Mouse (Mus musculus) E14TG2a.4 (cell line): Measurements from ENCODE around the gene Wdr1.

ENCODE experiments used
- H3K27me3 ChIP-seq: 2 replicates; pipeline ENCODE4 v1.6.1; 2014; ENCODE audit warnings: low read length, control low read depth; ENCODE audit not compliant: insufficient read depth
- H3K36me3 ChIP-seq: 2 replicates; pipeline ENCODE4 v1.6.1; 2014; ENCODE audit warnings: low read length, control low read depth; ENCODE audit not compliant: insufficient read depth
- H3K4me1 ChIP-seq: replicated peaks from 2 replicates; pipeline ENCODE4 v1.6.1; 2014; ENCODE audit warnings: low read depth, low read length, control low read depth
- H3K4me3 ChIP-seq: replicated peaks from 2 replicates; pipeline ENCODE4 v1.5.1; 2014; ENCODE audit warnings: mild to moderate bottlenecking, low read length
- H3K9me3 ChIP-seq: 2 replicates; pipeline ENCODE4 v1.6.1; 2014; ENCODE audit warnings: low read length, control low read depth
- CTCF ChIP-seq: conservative IDR thresholded peaks from 2 replicates; pipeline ENCODE4 v1.5.1; 2014; ENCODE audit warnings: low read length
- NANOG ChIP-seq: IDR thresholded peaks from 2 replicates; pipeline ENCODE4 v1.6.1; 2014; ENCODE audit warnings: borderline replicate concordance, low read length, mixed read lengths
- POU5F1 ChIP-seq: IDR thresholded peaks from 2 replicates; pipeline ENCODE4 v1.6.1; 2014; ENCODE audit warnings: low read length, borderline replicate concordance

The Wdr1 gene

DNA sequence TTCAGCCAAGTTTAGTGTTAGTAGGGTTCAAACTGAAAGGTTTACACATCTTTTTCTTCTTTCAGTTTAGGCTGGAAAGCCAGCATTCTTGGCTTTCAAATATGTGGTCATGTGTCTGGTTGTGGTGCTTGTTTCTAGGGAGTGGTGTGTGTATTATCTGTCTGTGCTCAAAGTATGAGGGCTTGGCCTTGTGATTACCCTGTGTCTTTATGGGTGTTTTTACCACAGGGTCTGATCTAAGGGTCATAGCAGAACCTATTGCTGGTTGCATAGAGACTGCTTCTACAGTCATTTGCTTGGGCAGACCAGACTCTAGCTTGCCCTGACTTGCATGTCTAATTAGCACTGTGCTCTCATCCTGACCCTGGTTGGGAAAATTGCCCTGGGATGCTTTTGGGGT is 5.6 kb upstream of the Wdr1 start:
- no peaks in the 10 kb centered on the region for H3K27me3 ChIP-seq
- no peaks in the 10 kb centered on the region for H3K9me3 ChIP-seq
- TF ChIP-seq POU5F1 (no peak), NANOG (no peak), CTCF (no peak)
- peaks cover 15% of the 10 kb centered on the region for H3K36me3 ChIP-seq
- no peak overlapping the region for H3K4me3 ChIP-seq
- H3K4me1 ChIP-seq = peaks cover 33% of the 10 kb centered on the region

DNA sequence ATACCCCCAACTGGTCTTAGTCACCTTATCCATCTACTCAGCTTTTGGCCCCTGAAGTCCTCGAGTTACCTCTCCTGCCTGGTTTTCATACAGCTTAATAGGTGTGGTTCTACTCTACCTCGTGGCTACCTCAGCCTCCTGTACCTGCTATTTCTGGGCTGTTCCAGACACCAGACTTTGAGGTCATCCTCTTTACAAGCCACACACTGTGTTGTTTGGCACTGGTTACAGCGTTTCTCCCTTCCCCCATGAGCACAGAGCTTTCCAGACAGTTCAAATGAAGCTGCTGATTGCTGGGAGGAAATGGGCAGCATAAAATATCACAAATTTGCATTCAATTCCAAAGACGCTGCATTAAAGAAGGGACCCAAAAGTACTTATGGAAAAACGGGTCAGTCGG is 1.8 kb upstream of the Wdr1 start:
- Histone ChIP-seq H3K4me1 (peaks cover 53% of the 10 kb centered on the region), H3K9me3 (no peaks in the 10 kb centered on the region)
- TF ChIP-seq CTCF (no peak), NANOG (no peak), POU5F1 (no peak)

DNA sequence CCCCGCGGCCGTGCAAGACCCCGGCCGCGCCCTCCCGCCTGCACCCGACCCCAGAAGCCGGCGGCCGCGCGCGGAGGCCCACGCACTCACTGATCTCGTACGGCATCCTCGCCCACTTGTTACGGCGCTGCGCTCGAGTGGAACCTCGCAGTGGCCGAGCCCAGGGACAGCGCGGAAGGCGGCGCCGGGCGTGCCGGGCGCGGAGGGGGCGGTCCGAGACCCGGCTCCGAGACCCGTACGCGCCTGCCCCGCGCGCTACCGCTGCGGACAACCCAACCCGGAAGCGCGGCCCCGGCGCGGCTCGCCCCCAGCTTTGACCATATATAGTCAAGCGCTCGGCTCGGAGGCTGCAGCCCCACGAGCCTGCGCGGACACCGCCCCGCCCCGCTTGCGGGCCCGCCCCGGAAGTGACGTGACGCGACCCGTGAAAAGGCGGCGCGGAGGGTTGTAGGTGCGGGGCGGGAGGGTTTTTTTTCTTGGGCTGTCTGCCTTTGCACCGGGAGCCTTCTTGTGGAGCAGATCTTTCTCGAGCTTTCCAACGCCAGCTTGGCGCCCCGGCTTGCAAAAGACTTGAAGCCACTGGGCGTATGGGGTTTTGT is 1.5 kb downstream of the Wdr1 start:
- TF ChIP-seq NANOG (no peak), POU5F1 (no peak), CTCF (no peak)
- Histone ChIP-seq H3K4me1 (peaks cover 60% of the 10 kb centered on the region), H3K9me3 (no peaks in the 10 kb centered on the region), H3K4me3 (peak overlapping the region; percentile 92), H3K27me3 (no peaks in the 10 kb centered on the region), H3K36me3 (peaks cover 56% of the 10 kb centered on the region)

More for the DNA sequence above, 1.8 kb upstream of the Wdr1 start:
- Histone ChIP-seq H3K4me3 (no peak overlapping the region), H3K36me3 (peaks cover 23% of the 10 kb centered on the region), H3K27me3 (no peaks in the 10 kb centered on the region)

DNA sequence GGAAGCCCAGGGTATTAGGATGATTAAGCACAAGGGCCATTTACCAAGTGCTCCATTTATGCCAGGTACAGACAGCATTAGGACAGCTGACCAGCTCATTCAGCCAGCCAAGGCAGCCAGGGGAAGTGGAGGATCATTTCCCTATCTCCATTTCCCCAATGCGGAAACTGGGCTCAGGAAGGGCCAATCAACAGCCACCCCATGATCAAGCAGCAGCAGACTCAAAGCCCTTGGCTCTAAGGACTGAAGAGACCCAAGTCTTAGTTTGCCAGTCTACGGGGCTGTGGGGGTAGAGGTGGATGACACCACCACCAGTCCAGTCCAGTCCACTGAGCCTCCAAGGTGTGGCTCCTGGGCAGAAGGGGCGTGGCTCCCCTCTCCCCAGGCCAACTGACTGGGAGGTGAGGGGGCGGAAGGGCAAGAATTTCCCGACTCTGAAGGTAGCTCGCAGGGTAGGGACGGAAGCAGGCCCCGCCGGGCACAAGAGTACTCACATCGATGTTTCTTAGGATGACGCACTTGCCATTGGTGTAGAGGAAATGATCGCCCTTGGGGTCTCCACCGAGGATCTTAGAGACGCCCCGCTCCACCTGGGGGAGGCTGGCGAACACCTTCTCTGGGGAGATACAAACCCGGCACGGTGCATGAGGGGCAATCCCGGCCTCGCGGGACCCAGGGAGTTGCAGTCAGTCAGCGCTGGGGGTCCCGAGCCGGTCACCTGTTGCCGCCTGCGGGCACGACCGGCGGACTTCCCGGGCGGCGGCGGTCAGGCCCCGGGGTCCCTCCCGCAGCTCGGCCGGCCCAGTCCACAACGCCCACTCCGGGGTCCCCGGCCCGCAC is 2.2 kb downstream of the Wdr1 start:
- Histone ChIP-seq H3K4me3 (peak overlapping the region; percentile 92), H3K4me1 (peaks cover 67% of the 10 kb centered on the region), H3K27me3 (no peaks in the 10 kb centered on the region), H3K9me3 (no peaks in the 10 kb centered on the region), H3K36me3 (peaks cover 63% of the 10 kb centered on the region)
- no peak for TF ChIP-seq NANOG
- TF ChIP-seq POU5F1 = no peak
- no peak for TF ChIP-seq CTCF

DNA sequence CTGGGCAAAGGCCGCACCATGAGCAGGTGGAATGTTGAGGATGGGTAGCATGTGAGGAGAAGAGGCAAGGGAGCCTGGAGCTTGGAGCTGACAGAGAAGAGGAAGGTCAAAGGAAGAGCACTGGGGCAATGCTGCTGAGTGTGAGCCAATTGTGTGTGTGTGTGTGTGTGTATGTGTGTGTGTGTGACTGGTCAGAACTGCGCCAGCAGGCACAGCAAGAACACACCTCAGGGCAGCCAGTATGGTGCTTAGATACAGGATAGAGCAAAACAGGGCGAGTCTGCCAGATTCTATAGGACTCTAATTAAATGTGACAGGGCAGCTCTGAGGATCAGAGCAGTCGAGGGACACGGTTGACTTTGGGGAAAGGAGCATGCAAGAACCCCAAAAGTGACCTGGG is 4.2 kb downstream of the Wdr1 start:
- H3K9me3 ChIP-seq = no peaks in the 10 kb centered on the region

DNA sequence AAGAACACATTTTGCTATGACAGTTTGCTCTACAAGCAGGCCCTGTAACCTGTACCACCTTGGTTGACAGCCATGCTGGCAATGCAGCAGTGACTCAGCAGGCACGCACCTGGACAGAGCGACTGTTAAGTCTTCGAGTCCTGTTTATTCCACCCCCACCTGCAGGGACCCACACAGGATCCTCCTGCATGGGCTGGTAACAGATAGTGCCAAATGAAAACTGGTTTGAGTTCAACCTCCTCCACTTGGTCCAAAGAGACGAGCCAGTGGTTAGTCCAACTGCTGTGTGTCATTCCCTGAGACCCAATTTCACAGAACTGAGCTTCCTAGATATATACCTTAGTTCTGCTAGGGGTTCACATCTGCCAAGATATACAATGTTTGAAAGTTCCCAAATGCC is 5.2 kb downstream of the Wdr1 start:
- no peaks in the 10 kb centered on the region for H3K27me3 ChIP-seq
- TF ChIP-seq NANOG (no peak), CTCF (no peak), POU5F1 (no peak)
- H3K4me3 ChIP-seq = no peak overlapping the region
- peaks cover 84% of the 10 kb centered on the region for H3K4me1 ChIP-seq
- no peaks in the 10 kb centered on the region for H3K9me3 ChIP-seq
- peaks cover 78% of the 10 kb centered on the region for H3K36me3 ChIP-seq

More for the DNA sequence above, 4.2 kb downstream of the Wdr1 start:
- peaks cover 69% of the 10 kb centered on the region for H3K36me3 ChIP-seq
- peaks cover 84% of the 10 kb centered on the region for H3K4me1 ChIP-seq
- no peak overlapping the region for H3K4me3 ChIP-seq
- TF ChIP-seq NANOG (no peak), POU5F1 (no peak), CTCF (no peak)
- H3K27me3 ChIP-seq = no peaks in the 10 kb centered on the region

DNA sequence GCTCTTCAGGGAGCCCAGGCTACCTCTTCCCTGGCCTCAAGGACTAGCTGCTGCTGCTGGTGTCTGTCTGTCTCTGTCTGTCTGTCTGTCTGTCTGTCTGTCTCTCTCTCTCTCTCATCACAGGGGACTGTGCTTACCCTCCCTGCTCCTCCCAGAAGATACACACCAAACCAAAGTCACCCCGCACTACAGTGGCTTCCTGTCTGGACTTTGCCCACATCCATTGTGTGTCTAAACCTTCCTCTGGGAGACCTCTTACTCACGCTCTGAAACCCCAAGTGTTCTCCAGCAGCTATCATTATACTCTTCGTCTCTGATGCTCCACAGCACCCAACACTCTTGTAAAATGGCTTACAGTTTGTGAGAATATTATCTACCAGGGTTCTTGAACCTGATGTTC is 6.6 kb downstream of the Wdr1 start:
- no peaks in the 10 kb centered on the region for H3K9me3 ChIP-seq
- no peaks in the 10 kb centered on the region for H3K27me3 ChIP-seq
- peaks cover 91% of the 10 kb centered on the region for H3K4me1 ChIP-seq
- TF ChIP-seq POU5F1 (no peak), CTCF (no peak), NANOG (no peak)
- H3K4me3 ChIP-seq = no peak overlapping the region
- H3K36me3 ChIP-seq = peaks cover 92% of the 10 kb centered on the region

DNA sequence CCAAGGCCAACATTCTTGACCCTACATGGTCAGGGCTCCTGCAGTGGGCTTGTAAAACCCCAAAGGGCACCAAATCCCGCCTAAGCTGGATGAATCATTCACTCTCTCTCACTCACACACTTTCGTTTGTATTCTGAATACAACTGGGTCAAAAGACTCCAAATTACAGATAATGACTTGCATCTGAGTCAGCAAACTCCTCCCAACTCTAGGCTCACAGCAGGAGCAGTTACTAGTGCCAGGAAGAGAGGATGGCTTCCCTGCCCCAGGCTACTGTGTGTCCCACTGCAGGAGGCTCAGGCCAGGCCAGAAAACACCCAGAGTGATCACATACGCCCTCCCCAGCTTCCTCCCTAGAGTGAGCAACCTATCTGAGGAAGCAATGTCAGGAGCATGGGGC is 9.1 kb downstream of the Wdr1 start:
- Histone ChIP-seq H3K4me1 (peaks cover 97% of the 10 kb centered on the region), H3K27me3 (no peaks in the 10 kb centered on the region), H3K9me3 (no peaks in the 10 kb centered on the region), H3K36me3 (peaks cover 100% of the 10 kb centered on the region), H3K4me3 (peak overlapping the region; percentile 21; the same call in 1 of the 2 replicates)
- TF ChIP-seq CTCF (no peak), NANOG (peak; percentile 59; the same call in 1 of the 2 replicates), POU5F1 (no peak)
